Mouse (Mus musculus) kidney, embryonic 16.5 days (tissue): Measurements from ENCODE around the gene Rgs9. TPM values are rescaled to one million over a fixed set of nuclear protein-coding genes. Genes with fewer than 3 reads are reported as not detected.

Experiments
- ATAC-seq: fragments of 200-750 bp; cut with Nextera tagmentation; 2 replicates; pipeline ENCODE4 v1.8.0; 2017; ENCODE audit warnings: moderate TSS enrichment; ENCODE audit not compliant: low FRiP score, low TSS enrichment
- H3K27ac ChIP-seq: fragments of 300-500 bp; sonication (generic); 2 replicates; pipeline ENCODE4 v1.5.1; 2014; ENCODE audit warnings: low read length
- H3K27me3 ChIP-seq: fragments of 300-500 bp; sonication (generic); 2 replicates; pipeline ENCODE4 v1.6.1; 2014; ENCODE audit warnings: low read length, control low read depth, mixed read lengths; ENCODE audit not compliant: insufficient read depth
- H3K36me3 ChIP-seq: fragments of 300-500 bp; sonication (generic); 2 replicates; pipeline ENCODE4 v1.6.1; 2014; ENCODE audit warnings: low read length, control low read depth, mixed read lengths; ENCODE audit not compliant: insufficient read depth
- H3K4me1 ChIP-seq: fragments of 300-500 bp; sonication (generic); 2 replicates; pipeline ENCODE4 v1.6.1; 2014; ENCODE audit warnings: low read length, control low read depth, mixed read lengths; ENCODE audit not compliant: insufficient read depth
- H3K4me2 ChIP-seq: fragments of 300-500 bp; sonication (generic); replicated peaks from 2 replicates; pipeline ENCODE4 v1.6.1; 2014; ENCODE audit warnings: low read depth, low read length
- H3K4me3 ChIP-seq: fragments of 300-500 bp; sonication (generic); 2 replicates; pipeline ENCODE4 v1.5.1; 2014; ENCODE audit warnings: mild to moderate bottlenecking, low read length
- H3K9ac ChIP-seq: fragments of 300-500 bp; sonication (generic); replicated peaks from 2 replicates; pipeline ENCODE4 v1.6.1; 2014; ENCODE audit warnings: low read length
- H3K9me3 ChIP-seq: fragments of 300-500 bp; sonication (generic); 2 replicates; pipeline ENCODE4 v1.6.1; 2016; ENCODE audit warnings: low read length, control low read depth
- WGBS: fragments of 180-500 bp; shearing (Covaris S2); extraction: QIAGEN DNeasy Blood & Tissue Kit; methylation state at CpG from one replicate; pipeline ENCODE4 v1.1.7; 2014; 5-methylcytosine and 5-hydroxymethylcytosine counted together
- polyA plus RNA-seq: library from polyadenylated mRNA; unstranded; fragments of >200 nt; fragmentation: Nextera tagmentation; extraction: Ambion mirVana; gene quantifications from 2 replicates; pipeline ENCODE4 v1.2.1, GENCODE M21; 2015

Gene Rgs9
- polyA plus RNA-seq, 1 experiment from 2014 or later = 1.2 TPM

DNA sequence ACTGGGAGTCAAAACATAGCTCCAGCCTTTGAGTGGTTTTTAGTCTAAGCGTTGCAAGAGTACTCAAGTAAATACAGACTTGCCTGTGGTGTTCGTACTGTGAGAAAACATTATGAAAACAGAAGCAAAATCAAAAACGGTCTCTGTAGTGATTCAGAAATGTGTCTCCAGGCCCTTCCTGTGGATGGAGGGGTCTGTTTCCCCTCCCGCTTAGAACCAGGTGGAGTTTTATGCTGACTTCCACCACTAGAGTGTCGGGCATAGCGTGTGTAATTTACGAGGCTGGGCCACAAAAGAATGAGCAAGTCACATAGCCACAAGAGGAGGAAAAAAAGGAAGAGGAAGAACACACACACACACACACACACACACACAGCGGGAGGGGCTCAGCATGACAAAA is 27.6 kb downstream of the Rgs9 start:
- H3K9ac ChIP-seq = no peak overlapping the region
- WGBS = 37% methylated on average over 8 of the region's 8 CpGs
- ATAC-seq = no peak

DNA sequence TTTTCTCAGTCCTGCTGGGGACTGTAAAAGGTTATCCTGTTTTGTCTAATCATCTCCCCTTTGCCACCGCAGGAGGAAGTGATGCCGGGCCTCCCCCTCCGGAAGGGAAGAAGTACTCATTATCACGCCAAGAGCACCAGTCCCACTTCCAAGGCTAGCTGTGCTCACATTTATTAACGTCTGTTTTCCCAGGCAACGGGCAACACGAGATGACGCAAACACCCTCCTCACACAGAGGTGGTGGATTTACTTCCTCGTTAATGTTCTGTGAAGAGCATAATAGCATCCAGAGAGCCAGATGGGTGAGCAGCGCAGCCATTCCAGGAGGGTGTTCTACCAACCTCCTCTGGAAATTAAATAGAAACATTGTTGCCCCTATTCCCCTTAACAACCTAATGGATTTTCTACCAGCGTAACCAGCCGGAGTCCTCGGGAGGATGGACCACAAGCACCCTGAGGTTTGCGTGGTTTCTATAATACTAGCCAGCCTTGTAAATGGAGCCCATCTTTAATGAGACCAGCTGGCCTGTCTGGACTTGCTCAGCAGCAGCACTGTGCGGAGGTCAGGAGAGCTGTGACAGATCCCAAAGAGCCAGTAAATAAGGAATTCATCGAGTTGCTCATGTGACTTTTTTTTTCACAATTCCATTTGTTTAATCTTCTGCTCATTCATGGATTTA is 28.1 kb downstream of the Rgs9 start:
- Histone ChIP-seq H3K9ac (no peak overlapping the region), H3K27ac (no peak overlapping the region), H3K36me3 (no peaks in the 10 kb centered on the region), H3K4me2 (peak overlapping the region; percentile 14; the same call in 1 of the 2 replicates), H3K27me3 (no peaks in the 10 kb centered on the region), H3K4me1 (peaks cover 13% of the 10 kb centered on the region), H3K4me3 (no peak overlapping the region), H3K9me3 (no peaks in the 10 kb centered on the region)
- WGBS = 31% methylated on average over 16 of the region's 16 CpGs
- peak; percentile 66; the same call in 1 of the 2 replicates for ATAC-seq

More for the DNA sequence above, 27.6 kb downstream of the Rgs9 start:
- no peak overlapping the region for H3K27ac ChIP-seq
- no peaks in the 10 kb centered on the region for H3K27me3 ChIP-seq
- no peak overlapping the region for H3K4me2 ChIP-seq
- H3K4me1 ChIP-seq = peaks cover 13% of the 10 kb centered on the region
- H3K4me3 ChIP-seq = no peak overlapping the region
- H3K9me3 ChIP-seq = no peaks in the 10 kb centered on the region
- no peaks in the 10 kb centered on the region for H3K36me3 ChIP-seq

DNA sequence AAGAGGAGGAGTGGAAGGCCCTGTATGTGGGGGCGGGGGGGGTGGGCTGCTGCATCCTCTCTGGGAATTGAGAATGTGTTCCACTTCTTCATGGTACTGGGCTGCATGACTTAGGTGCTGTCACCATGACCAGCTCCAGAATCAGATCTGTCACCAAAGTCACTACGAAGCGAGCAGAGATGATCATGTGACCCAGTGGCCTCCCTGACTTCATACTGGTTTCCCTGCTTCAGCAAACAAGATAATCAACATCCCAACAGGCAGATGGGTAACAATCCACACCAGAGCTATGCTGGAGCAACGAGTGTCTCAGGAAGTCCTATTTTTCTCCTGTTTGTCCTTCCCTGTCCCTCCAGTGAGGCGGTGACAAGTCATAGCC is 28.7 kb downstream of the Rgs9 start:
- Histone ChIP-seq H3K36me3 (no peaks in the 10 kb centered on the region), H3K4me1 (peaks cover 13% of the 10 kb centered on the region), H3K27ac (no peak overlapping the region), H3K9me3 (no peaks in the 10 kb centered on the region), H3K4me2 (0 out of 2 replicates have a peak overlapping the region, but pooled peaks have one; percentile 14), H3K9ac (no peak overlapping the region), H3K27me3 (no peaks in the 10 kb centered on the region), H3K4me3 (no peak overlapping the region)
- WGBS = 63% methylated on average over 5 of the region's 5 CpGs
- no peak for ATAC-seq

DNA sequence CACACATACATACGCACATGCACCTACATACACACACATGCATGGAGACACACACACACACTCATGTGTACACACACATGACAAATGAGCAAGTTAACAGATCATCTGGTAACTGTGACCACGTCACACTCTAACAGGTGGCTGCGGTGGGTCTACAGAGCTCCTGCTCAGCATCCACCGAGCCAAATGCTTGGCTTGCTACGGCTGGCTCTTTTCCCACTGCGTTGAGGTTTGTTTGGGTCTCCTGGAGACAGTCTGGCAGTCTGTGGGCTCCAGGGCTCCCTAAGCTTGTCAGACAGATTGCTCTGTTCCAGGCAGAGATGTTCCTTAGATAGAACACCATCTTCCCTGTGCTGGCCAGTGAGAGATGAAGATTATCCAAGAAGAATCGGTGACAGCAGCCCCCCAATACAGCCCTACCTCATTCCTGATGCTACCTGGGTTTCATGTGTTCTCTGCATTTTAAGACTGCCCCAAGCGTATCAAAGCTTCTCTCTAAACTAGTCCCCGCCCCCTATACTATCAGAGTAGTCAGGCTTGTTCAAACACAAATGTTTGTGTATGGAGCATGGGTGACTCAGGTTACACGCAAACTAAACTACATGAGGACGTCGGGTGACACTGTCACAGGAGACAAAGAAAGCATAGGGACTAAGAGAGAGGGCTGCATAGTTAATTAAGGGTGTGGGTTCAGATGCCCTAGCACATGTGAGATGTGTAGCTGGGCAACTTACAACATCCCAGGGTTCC is 31.6 kb downstream of the Rgs9 start:
- no peaks in the 10 kb centered on the region for H3K9me3 ChIP-seq
- H3K27ac ChIP-seq = no peak overlapping the region
- no peak for ATAC-seq
- H3K4me3 ChIP-seq = no peak overlapping the region
- WGBS = 67% methylated on average over 12 of the region's 12 CpGs
- no peaks in the 10 kb centered on the region for H3K27me3 ChIP-seq
- no peak overlapping the region for H3K9ac ChIP-seq
- peaks cover 13% of the 10 kb centered on the region for H3K4me1 ChIP-seq
- H3K36me3 ChIP-seq = no peaks in the 10 kb centered on the region
- no peak overlapping the region for H3K4me2 ChIP-seq

DNA sequence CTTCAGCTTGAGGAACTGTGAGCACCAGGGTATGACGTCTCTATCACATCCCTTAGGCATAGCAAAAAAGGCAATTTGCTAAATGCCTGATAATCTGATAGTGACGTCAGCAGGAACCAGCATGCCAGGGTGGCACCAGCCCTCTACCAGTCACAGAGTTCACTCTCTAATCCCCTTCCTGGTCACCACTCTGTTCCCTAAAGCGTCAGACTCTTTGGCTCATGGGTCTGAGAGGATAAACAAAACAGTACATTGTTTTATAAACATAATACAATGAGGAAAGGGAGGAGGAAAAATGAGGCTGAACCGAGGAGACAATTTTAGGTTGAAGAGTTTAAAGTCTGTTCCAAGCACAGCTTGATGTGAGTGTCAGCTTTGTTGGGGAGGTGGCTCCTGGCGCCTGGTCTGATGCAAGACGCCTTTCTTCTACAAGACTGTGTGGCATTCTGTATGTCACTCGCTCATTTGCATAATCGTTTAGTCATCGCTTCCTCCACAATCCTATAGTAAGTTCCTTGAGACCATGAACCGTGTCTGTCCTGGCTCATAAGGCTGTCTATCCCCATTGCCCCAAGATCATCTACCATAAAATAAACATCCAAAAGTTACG is 33.7 kb downstream of the Rgs9 start:
- Histone ChIP-seq H3K27ac (no peak overlapping the region), H3K4me1 (peaks cover 1% of the 10 kb centered on the region), H3K9ac (no peak overlapping the region), H3K9me3 (no peaks in the 10 kb centered on the region), H3K4me2 (no peak overlapping the region), H3K27me3 (no peaks in the 10 kb centered on the region), H3K36me3 (no peaks in the 10 kb centered on the region), H3K4me3 (no peak overlapping the region)
- ATAC-seq = no peak
- 75% methylated on average over 11 of the region's 11 CpGs for WGBS

DNA sequence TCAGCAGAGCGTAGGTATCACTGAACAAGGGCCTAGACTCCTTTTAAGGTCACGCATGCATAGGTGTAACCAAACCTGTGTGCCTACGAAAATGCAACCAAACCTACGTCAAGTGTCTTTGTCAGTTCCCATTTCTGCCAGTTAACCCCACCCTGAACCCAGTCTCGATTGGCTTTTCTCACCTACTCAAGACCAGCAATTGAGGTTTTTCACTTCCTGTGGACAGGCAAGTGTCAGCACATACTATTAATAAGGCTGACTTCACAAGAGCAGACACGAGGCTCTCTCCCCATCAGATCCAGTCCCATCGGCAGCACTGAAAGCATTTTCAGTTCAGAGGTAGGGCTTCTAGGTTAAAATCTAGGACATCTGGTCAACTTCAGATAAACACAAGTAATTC is 37.4 kb downstream of the Rgs9 start:
- no peaks in the 10 kb centered on the region for H3K36me3 ChIP-seq
- no peak overlapping the region for H3K4me3 ChIP-seq
- no peak overlapping the region for H3K4me2 ChIP-seq
- no peak overlapping the region for H3K27ac ChIP-seq
- no peaks in the 10 kb centered on the region for H3K9me3 ChIP-seq
- no peaks in the 10 kb centered on the region for H3K27me3 ChIP-seq
- H3K9ac ChIP-seq = no peak overlapping the region
- H3K4me1 ChIP-seq = no peaks in the 10 kb centered on the region
- 91% methylated on average over 7 of the region's 7 CpGs for WGBS
- no peak for ATAC-seq

DNA sequence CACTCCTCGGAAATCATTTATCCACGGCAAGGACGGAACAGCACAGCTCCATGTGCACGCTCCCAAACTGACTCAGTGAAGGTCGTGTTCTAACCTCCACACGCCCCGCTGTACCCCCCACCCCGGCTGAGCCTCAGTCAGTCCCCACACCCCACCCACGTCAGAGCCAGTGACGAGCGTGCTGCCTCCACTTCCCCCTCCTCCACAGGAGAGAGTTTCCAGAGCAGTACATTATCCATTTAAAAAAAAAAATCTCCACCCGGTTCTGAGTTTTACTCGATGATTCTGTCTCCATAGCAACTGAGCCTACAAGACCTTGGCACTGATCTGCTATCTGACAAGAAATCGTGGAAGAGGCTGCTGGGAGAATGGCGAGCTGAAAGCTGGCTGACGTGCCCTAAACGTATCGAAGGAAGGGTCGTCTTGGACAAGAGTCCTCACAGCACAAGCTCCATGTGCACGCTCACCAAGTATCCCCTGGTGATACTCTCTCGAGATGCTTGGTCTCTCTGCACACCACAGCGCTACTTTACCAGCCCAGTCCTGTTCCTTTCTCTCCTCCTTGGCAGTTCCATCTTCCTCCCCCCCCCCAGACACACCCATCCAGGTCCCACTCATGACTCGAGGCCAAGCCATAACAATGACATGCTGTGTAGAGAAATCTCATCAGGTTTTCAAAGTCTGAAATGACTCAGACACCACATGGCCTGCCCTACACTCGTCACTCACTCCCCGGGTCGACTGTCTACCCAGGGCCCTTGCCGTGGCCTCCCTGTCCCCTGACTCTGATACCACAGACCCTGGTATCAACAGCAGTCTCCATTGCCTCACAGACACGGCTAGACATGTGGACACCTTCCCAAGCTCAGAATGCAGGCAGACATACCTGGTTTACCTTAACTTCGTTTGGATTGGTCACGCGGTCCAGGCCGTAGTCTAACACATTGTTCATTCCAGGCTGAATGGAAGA is 38.7 kb downstream of the Rgs9 start:
- no peaks in the 10 kb centered on the region for H3K36me3 ChIP-seq
- no peaks in the 10 kb centered on the region for H3K9me3 ChIP-seq
- H3K9ac ChIP-seq = no peak overlapping the region
- H3K27me3 ChIP-seq = no peaks in the 10 kb centered on the region
- 84% methylated on average over 32 of the region's 32 CpGs for WGBS
- no peak overlapping the region for H3K4me2 ChIP-seq
- H3K27ac ChIP-seq = no peak overlapping the region
- H3K4me3 ChIP-seq = no peak overlapping the region
- no peak for ATAC-seq
- H3K4me1 ChIP-seq = no peaks in the 10 kb centered on the region

DNA sequence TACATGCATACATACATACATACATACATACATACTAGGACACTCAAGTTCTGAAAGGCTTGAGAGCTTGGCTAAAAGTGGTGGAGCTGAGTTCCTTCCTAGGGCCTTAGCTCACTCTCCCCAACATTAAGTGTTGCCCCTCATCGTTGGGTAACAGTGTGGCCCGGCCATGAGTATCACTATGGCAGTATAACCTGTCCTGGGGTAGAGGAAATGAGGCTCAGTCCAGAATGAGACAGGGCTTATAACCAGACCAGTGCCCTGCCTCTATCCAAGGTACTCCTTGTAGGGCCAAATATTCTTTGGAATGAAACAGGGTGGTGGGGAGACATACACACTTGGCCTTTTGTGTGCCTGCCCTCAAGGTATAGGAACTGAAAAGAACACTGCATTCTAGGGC is 40.1 kb downstream of the Rgs9 start:
- Histone ChIP-seq H3K27ac (no peak overlapping the region), H3K4me2 (no peak overlapping the region), H3K27me3 (no peaks in the 10 kb centered on the region), H3K4me3 (no peak overlapping the region), H3K4me1 (no peaks in the 10 kb centered on the region), H3K9ac (no peak overlapping the region), H3K36me3 (no peaks in the 10 kb centered on the region), H3K9me3 (no peaks in the 10 kb centered on the region)
- WGBS = 87% methylated on average over 2 of the region's 2 CpGs
- ATAC-seq = no peak

DNA sequence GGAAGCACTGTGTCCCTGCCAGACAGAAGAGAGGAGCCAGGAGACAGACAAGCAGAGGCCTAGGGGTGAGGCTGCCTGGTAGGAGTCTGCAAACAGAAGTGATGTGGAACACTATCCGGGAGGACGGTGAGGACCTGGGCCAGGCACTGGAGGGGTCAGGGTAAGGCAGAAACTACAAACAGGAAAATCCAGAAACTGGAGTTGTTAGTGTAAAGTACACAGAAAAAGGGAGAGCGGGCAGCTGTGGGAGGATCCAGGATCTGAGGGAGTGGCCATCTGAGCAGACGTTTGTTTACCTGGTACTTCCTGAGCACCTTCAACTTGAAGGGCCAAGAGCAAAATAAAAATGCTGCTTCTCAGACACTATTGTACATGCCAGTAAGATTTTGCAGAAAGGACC is 42.9 kb downstream of the Rgs9 start:
- no peak for ATAC-seq

More for the DNA sequence above, 42.9 kb downstream of the Rgs9 start:
- no peaks in the 10 kb centered on the region for H3K4me1 ChIP-seq
- no peaks in the 10 kb centered on the region for H3K27me3 ChIP-seq
- H3K4me3 ChIP-seq = no peak overlapping the region
- H3K36me3 ChIP-seq = no peaks in the 10 kb centered on the region
- no peak overlapping the region for H3K4me2 ChIP-seq
- H3K9me3 ChIP-seq = no peaks in the 10 kb centered on the region
- H3K27ac ChIP-seq = no peak overlapping the region
- no peak overlapping the region for H3K9ac ChIP-seq
- 21% methylated on average over 4 of the region's 4 CpGs for WGBS
